In genomic region chr4:137765554-137765971, GRCm38 (mm10) we compare ENCODE assay signal across 9 mouse cellular contexts. TPM values are rescaled to one million over a fixed set of nuclear protein-coding genes. Genes with fewer than 3 reads are reported as not detected.
DNase-seq lines count a peak whose midpoint lies in the region; ATAC-seq and TF ChIP-seq lines count a peak whose summit lies in the region.
"Had no signal": no experiment of that assay in that cellular context is flagged by ENCODE, and none has a peak within 500 bp of the region (broad histone marks: within the 10 kb centered on the region; RNA-seq: fewer than 3 reads in every experiment).

No protein-coding gene starts in this region.

- no peak overlapping the region for H3K4me3 ChIP-seq in kidney, embryonic 14.5 days (ENCODE audit: low read length)
- no peak overlapping the region for H3K4me3 ChIP-seq in hindbrain, embryonic 13.5 days
- no peak overlapping the region for H3K4me3 ChIP-seq in limb, embryonic 10.5 days

- peak overlapping the region; percentile 51; the same call in 1 of the 2 replicates for H3K27ac ChIP-seq in kidney, embryonic 14.5 days (ENCODE audit: low read depth, low read length)
- H3K27ac ChIP-seq in hindbrain, embryonic 13.5 days: peak overlapping the region; percentile 86
- peak overlapping the region; percentile 32; the same call in 1 of the 2 replicates for H3K27ac ChIP-seq in limb, embryonic 10.5 days

- 47% methylated on average over 7 of the region's 7 CpGs for WGBS in kidney, embryonic 14.5 days
- WGBS in hindbrain, embryonic 13.5 days: 30% methylated on average over 7 of the region's 7 CpGs
- 59% methylated on average over 7 of the region's 7 CpGs for WGBS in limb, embryonic 10.5 days

- TF ChIP-seq CTCF in brain, embryonic 14.5 days (IDR thresholded peaks at IDR 0.05; ENCODE audit: borderline replicate concordance, extremely low read depth, insufficient read depth, insufficient read length): no peak

- TF ChIP-seq POLR2A in brain, embryonic 14.5 days (IDR thresholded peaks at IDR 0.05; ENCODE audit: borderline replicate concordance, extremely low read depth, insufficient read depth, insufficient read length, poor library complexity, severe bottlenecking): no peak

- H3K4me2 ChIP-seq in kidney, embryonic 14.5 days (replicated peaks; ENCODE audit: low read depth, low read length): no peak overlapping the region
- no peak overlapping the region for H3K4me2 ChIP-seq in hindbrain, embryonic 13.5 days

- H3K9me3 ChIP-seq in kidney, embryonic 14.5 days (ENCODE audit: control insufficient read depth, low read length): no peaks in the 10 kb centered on the region
- no peaks in the 10 kb centered on the region for H3K9me3 ChIP-seq in hindbrain, embryonic 13.5 days
- no peaks in the 10 kb centered on the region for H3K9me3 ChIP-seq in limb, embryonic 10.5 days (replicated peaks)
- H3K9me3 ChIP-seq: G1E had no signal

- DNase-seq in kidney, postnatal 25 days: no peak
- DNase-seq in brain, embryonic 14.5 days (ENCODE audit: low read depth): peak; percentile 97
- DNase-seq in limb, embryonic 10.5 days (ENCODE audit: low spot score): no peak
- peak; percentile 82 to 88 for DNase-seq in right cerebral cortex, postnatal 10 days (ENCODE audit: low spot score in 2 of 2)
- DNase-seq in thymus, postnatal 25 days: no peak

- H3K36me3 ChIP-seq in kidney, embryonic 14.5 days (ENCODE audit: control insufficient read depth, insufficient read depth, low read length): no peaks in the 10 kb centered on the region
- no peaks in the 10 kb centered on the region for H3K36me3 ChIP-seq in hindbrain, embryonic 13.5 days
- H3K36me3 ChIP-seq in limb, embryonic 10.5 days: no peaks in the 10 kb centered on the region
- H3K36me3 ChIP-seq: G1E had no signal

- 0 out of 2 replicates have a peak, but pooled peaks cover 8% of the 10 kb centered on the region for H3K4me1 ChIP-seq in kidney, embryonic 14.5 days (ENCODE audit: control insufficient read depth, insufficient read depth, low read length)
- H3K4me1 ChIP-seq in hindbrain, embryonic 13.5 days (replicated peaks): peaks cover 27% of the 10 kb centered on the region
- peaks cover 40% of the 10 kb centered on the region for H3K4me1 ChIP-seq in limb, embryonic 10.5 days

- peak; percentile 64; the same call in 1 of the 2 replicates for ATAC-seq in kidney, embryonic 14.5 days (ENCODE audit: low FRiP score, low TSS enrichment)
- peak; percentile 89 for ATAC-seq in hindbrain, embryonic 13.5 days (ENCODE audit: low FRiP score)
- no peak for ATAC-seq in megakaryocyte progenitor cell, adult 5-6 weeks (replicated peaks; ENCODE audit: poor library complexity)

- no peaks in the 10 kb centered on the region for H3K27me3 ChIP-seq in kidney, embryonic 14.5 days (ENCODE audit: control insufficient read depth, insufficient read depth, low read length)
- H3K27me3 ChIP-seq in hindbrain, embryonic 13.5 days: no peaks in the 10 kb centered on the region
- H3K27me3 ChIP-seq in limb, embryonic 10.5 days (ENCODE audit: low read depth, poor library complexity, severe bottlenecking): 0 out of 2 replicates have a peak, but pooled peaks cover 4% of the 10 kb centered on the region

- peak overlapping the region; percentile 1; the same call in 1 of the 2 replicates for H3K9ac ChIP-seq in kidney, embryonic 14.5 days (ENCODE audit: low read depth, low read length)
- H3K9ac ChIP-seq in hindbrain, embryonic 13.5 days: peak overlapping the region; percentile 64

RNA-seq across cellular contexts. Expression of gene Alpl, which starts 30.6 kb away (rescaled TPM):
- polyA plus RNA-seq in kidney, embryonic 14.5 days (2014; fragmentation: Nextera tagmentation; extraction: Ambion mirVana): 5.9 and 10.2 TPM in 2 replicates
- 8.8 and 14.0 TPM in 2 replicates for polyA plus RNA-seq in brain, embryonic 14.5 days (2012; rRNA removed)
- polyA plus RNA-seq in hindbrain, embryonic 13.5 days (2015; fragmentation: Nextera tagmentation; extraction: Ambion mirVana): 6.9 and 10.2 TPM in 2 replicates
- 5.1 and 7.9 TPM in 2 replicates for polyA plus RNA-seq in limb, embryonic 10.5 days (2016; fragmentation: Nextera tagmentation; extraction: Ambion mirVana)
- total RNA-seq in megakaryocyte progenitor cell, adult 5-6 weeks (2015): not detected in 2 replicates
- not detected in 2 replicates for total RNA-seq in megakaryocyte progenitor cell, adult 5-6 weeks (2017)
- total RNA-seq: G1E had no signal
- polyA plus RNA-seq: G1E had no signal

Comparison
In these comparisons a context has a peak if more than half of its experiments do, and no peak if none do; other contexts are left out.
1. H3K27ac ChIP-seq: peak in every context shown above with its lines; median percentile 86 in hindbrain, embryonic 13.5 days; 51 in kidney, embryonic 14.5 days; 32 in limb, embryonic 10.5 days.
2. DNase-seq: peak in brain, embryonic 14.5 days (single experiment) and right cerebral cortex, postnatal 10 days (2 of 2); none in kidney, postnatal 25 days (0 of 2), limb, embryonic 10.5 days (single experiment) and thymus, postnatal 25 days (single experiment).